Comparison of ENCODE assay signal across 15 mouse cellular contexts in the genomic region with DNA sequence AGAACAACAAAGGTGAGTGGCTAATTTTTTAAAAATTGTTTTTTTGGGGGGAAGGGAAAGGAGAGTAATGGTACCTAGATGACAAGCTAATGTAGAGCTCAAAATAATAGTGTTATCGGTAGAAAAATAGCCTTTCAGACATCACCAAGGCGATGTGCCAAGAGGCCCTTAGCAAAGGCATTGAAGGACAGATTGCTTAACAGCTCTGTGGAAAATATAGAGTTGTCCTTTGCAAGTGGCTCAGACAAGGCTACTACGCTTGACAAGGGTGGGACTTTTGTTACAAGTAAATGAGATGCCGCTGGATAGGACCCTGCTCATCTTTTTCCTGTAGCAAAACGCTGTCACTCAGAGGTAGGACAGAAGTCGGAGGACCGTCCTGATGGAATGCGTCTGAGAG. TPM values are rescaled to one million over a fixed set of nuclear protein-coding genes. Genes with fewer than 3 reads are reported as not detected.
DNase-seq lines count a peak whose midpoint lies in the region; ATAC-seq and TF ChIP-seq lines count a peak whose summit lies in the region.
"Had no signal": no experiment of that assay in that cellular context is flagged by ENCODE, and none has a peak within 500 bp of the region (broad histone marks: within the 10 kb centered on the region; RNA-seq: fewer than 3 reads in every experiment).

No protein-coding gene starts in this region.

- no peak overlapping the region for H3K4me3 ChIP-seq in liver, adult 2 months (ENCODE audit: insufficient read depth, low read depth, low read length)
- no peak overlapping the region for H3K4me3 ChIP-seq in liver, postnatal 0 days (ENCODE audit: low read depth, low read length)
- no peak overlapping the region for H3K4me3 ChIP-seq in heart, postnatal 0 days (ENCODE audit: low read depth, low read length)
- H3K4me3 ChIP-seq: erythroblast, embryonic 14.5 days; liver, embryonic 12.5 days had no signal

- no peaks in the 10 kb centered on the region for H3K4me1 ChIP-seq in liver, adult 2 months (ENCODE audit: control insufficient read depth, insufficient read depth, low read length)
- H3K4me1 ChIP-seq in liver, postnatal 0 days (ENCODE audit: insufficient read depth), result peaks cover 6% of the 10 kb centered on the region
- peaks cover 15% of the 10 kb centered on the region for H3K4me1 ChIP-seq in heart, postnatal 0 days (ENCODE audit: control insufficient read depth, insufficient read depth)
- H3K4me1 ChIP-seq: liver, embryonic 12.5 days had no signal

- H3K9ac ChIP-seq in liver, adult 2 months (ENCODE audit: low read depth, low read length), result no peak overlapping the region
- no peak overlapping the region for H3K9ac ChIP-seq in liver, postnatal 0 days (replicated peaks)
- no peak overlapping the region for H3K9ac ChIP-seq in heart, postnatal 0 days (replicated peaks; ENCODE audit: low read depth, low read length)
- H3K9ac ChIP-seq: liver, embryonic 12.5 days had no signal

- H3K4me2 ChIP-seq in liver, postnatal 0 days (ENCODE audit: low read depth, low read length), result no peak overlapping the region
- H3K4me2 ChIP-seq in heart, postnatal 0 days (ENCODE audit: low read depth, low read length), result 0 out of 2 replicates have a peak overlapping the region, but pooled peaks have one; percentile 18
- H3K4me2 ChIP-seq: liver, embryonic 12.5 days had no signal

- no peak for TF ChIP-seq POLR2A in liver, adult 2 months (IDR thresholded peaks at IDR 0.05; ENCODE audit: extremely low read depth, insufficient read depth, low read length)

- peaks cover 2% of the 10 kb centered on the region; the same call in 1 of the 2 replicates for H3K79me2 ChIP-seq in liver, adult 2 months (ENCODE audit: control insufficient read depth, insufficient read depth, low read length)

- TF ChIP-seq CTCF in liver, adult 2 months (IDR thresholded peaks at IDR 0.05; ENCODE audit: low read depth, low read length), result no peak
- TF ChIP-seq CTCF in liver, postnatal 0 days (IDR thresholded peaks at IDR 0.05; ENCODE audit: low read depth), result no peak
- TF ChIP-seq CTCF in heart, postnatal 0 days (IDR thresholded peaks at IDR 0.05; ENCODE audit: low read depth), result no peak

- H3K27me3 ChIP-seq in liver, adult 2 months (ENCODE audit: control insufficient read depth, insufficient read depth, low read length), result no peaks in the 10 kb centered on the region
- H3K27me3 ChIP-seq in liver, postnatal 0 days (ENCODE audit: insufficient read depth, low read length), result no peaks in the 10 kb centered on the region
- H3K27me3 ChIP-seq in heart, postnatal 0 days (ENCODE audit: control insufficient read depth, insufficient read depth, low read length), result no peaks in the 10 kb centered on the region
- H3K27me3 ChIP-seq: liver, embryonic 12.5 days had no signal

- no peak for TF ChIP-seq EP300 in liver, postnatal 0 days (IDR thresholded peaks at IDR 0.05; ENCODE audit: low read depth)
- TF ChIP-seq EP300 in heart, postnatal 0 days (IDR thresholded peaks at IDR 0.05; ENCODE audit: low read depth), result no peak

- H3K9me3 ChIP-seq in liver, postnatal 0 days (ENCODE audit: low read length), result no peaks in the 10 kb centered on the region
- no peaks in the 10 kb centered on the region for H3K9me3 ChIP-seq in heart, postnatal 0 days (replicated peaks; ENCODE audit: control insufficient read depth, low read length)
- H3K9me3 ChIP-seq: liver, embryonic 12.5 days had no signal

- no peak overlapping the region for H3K27ac ChIP-seq in liver, adult 2 months (replicated peaks; ENCODE audit: insufficient read depth, low read depth, low read length)
- no peak overlapping the region for H3K27ac ChIP-seq in liver, postnatal 0 days (ENCODE audit: low read depth)
- peak overlapping the region; percentile 52; the same call in 1 of the 2 replicates for H3K27ac ChIP-seq in heart, postnatal 0 days (ENCODE audit: low read depth)
- H3K27ac ChIP-seq: liver, embryonic 12.5 days; stomach, postnatal 0 days had no signal

- WGBS in liver, adult 2 months, result 76% methylated on average over 8 of the region's 8 CpGs
- WGBS in liver, postnatal 0 days (ENCODE audit: insufficient replicate concordance), result 80% methylated on average over 8 of the region's 8 CpGs
- 22% methylated on average over 8 of the region's 8 CpGs for WGBS in heart, postnatal 0 days

- peak; percentile 26 for DNase-seq in liver, adult 2 months (ENCODE audit: extremely low read depth, low read depth, low spot score)
- DNase-seq in liver, postnatal 0 days, result no peak
- peak; percentile 30 for DNase-seq in adipocyte (ENCODE audit: low spot score)
- DNase-seq in adrenal gland, postnatal 14 days, result peak; percentile 47
- peak; percentile 42 for DNase-seq in heart, postnatal 0 days (ENCODE audit: low spot score)
- DNase-seq in cerebellum, postnatal 25 days, result no peak
- DNase-seq: cerebellum, adult 2 months; embryo, embryonic 11 days; spleen, adult 18-20 months had no signal

- H3K36me3 ChIP-seq in liver, adult 2 months (ENCODE audit: control insufficient read depth, insufficient read depth, low read length), result no peaks in the 10 kb centered on the region
- H3K36me3 ChIP-seq in liver, postnatal 0 days (replicated peaks; ENCODE audit: insufficient read depth, low read length), result no peaks in the 10 kb centered on the region
- no peaks in the 10 kb centered on the region for H3K36me3 ChIP-seq in heart, postnatal 0 days (replicated peaks; ENCODE audit: control insufficient read depth, insufficient read depth, low read length)
- H3K36me3 ChIP-seq: liver, embryonic 12.5 days had no signal

- no peak for ATAC-seq in liver, postnatal 0 days
- ATAC-seq in heart, postnatal 0 days (ENCODE audit: insufficient read depth, low read depth), result peak; percentile 56; the same call in 1 of the 2 replicates
- no peak for ATAC-seq in CD4-positive, CD25-positive, alpha-beta regulatory T cell, adult 4 months
- ATAC-seq: liver, embryonic 12.5 days had no signal

RNA-seq across cellular contexts. Expression of a gene that starts 25.5 kb away (rescaled TPM):
- 3.6 and 3.7 TPM in 2 replicates for total RNA-seq in liver, adult 2 months (2014; rRNA removed)
- 5.2 and 5.7 TPM in 2 replicates for polyA plus RNA-seq in liver, adult 2 months (2012; rRNA removed)
- 3.4 and 3.7 TPM in 2 replicates for polyA plus RNA-seq in liver, postnatal 0 days (2015; fragmentation: Nextera tagmentation; extraction: Ambion mirVana)
- total RNA-seq in adrenal gland, postnatal 14 days (2021), result 0.30 and 0.78 TPM in 2 replicates
- 0.27 and 1.1 TPM in 2 replicates for total RNA-seq in heart, postnatal 0 days (2014; rRNA removed; ENCODE audit: low replicate concordance)
- 0.62 and 1.1 TPM in 2 replicates for polyA plus RNA-seq in heart, postnatal 0 days (2015; fragmentation: Nextera tagmentation; extraction: Ambion mirVana)
- not detected for polyA plus RNA-seq in CD4-positive, CD25-positive, alpha-beta regulatory T cell, adult 4 months (2017; shearing (Covaris generic))
- total RNA-seq: hematopoietic stem cell, adult 5-6 weeks; megakaryocyte-erythroid progenitor cell, adult 5-6 weeks had no signal
- polyA plus RNA-seq: erythroblast, embryonic 14.5 days had no signal

Comparison
In these comparisons a context has a peak if more than half of its experiments do, and no peak if none do; other contexts are left out.
1. DNase-seq: peak in liver, adult 2 months (single experiment), adipocyte (single experiment), adrenal gland, postnatal 14 days (single experiment) and heart, postnatal 0 days (single experiment); none in liver, postnatal 0 days (single experiment) and cerebellum, postnatal 25 days (0 of 2).